Mouse (Mus musculus) CH12.LX (cell line): ENCODE data around the gene Bank1. TPM values are rescaled to one million over a fixed set of nuclear protein-coding genes. Genes with fewer than 3 reads are reported as not detected.

ENCODE experiments used
- DNase-seq: peaks from one replicate; pipeline ENCODE4 v3.0.0-alpha.2; 2013; ENCODE audit errors: extremely low read depth
- H3K27ac ChIP-seq: 2 replicates; pipeline ENCODE4 v1.5.1; 2012; ENCODE audit warnings: low read depth, mild to moderate bottlenecking, control low read depth, moderate library complexity; ENCODE audit not compliant: insufficient read depth
- H3K27me3 ChIP-seq: replicated peaks from 2 replicates; pipeline ENCODE3; 2012; ENCODE audit warnings: inconsistent platforms
- H3K36me3 ChIP-seq, 2 experiments: replicated peaks in 1 of 2; 2 replicates each; pipeline versions ENCODE3 to v1.6.1; 2012; ENCODE audit warnings: inconsistent platforms in 1 of 2, low read length in 1 of 2, mild to moderate bottlenecking in 1 of 2, mixed read lengths in 1 of 2, moderate library complexity in 1 of 2; ENCODE audit not compliant: control insufficient read depth in 1 of 2, insufficient read depth in 1 of 2
- H3K4me1 ChIP-seq, 2 experiments: 2 replicates each; pipeline ENCODE4 v1.6.1; 2012; ENCODE audit warnings: inconsistent platforms in 1 of 2, moderate library complexity in 1 of 2; ENCODE audit not compliant: insufficient read depth in 2 of 2, control insufficient read depth in 1 of 2
- H3K4me2 ChIP-seq: 2 replicates; pipeline ENCODE4 v1.6.1; 2012; ENCODE audit warnings: low read depth, mild to moderate bottlenecking, control low read depth; ENCODE audit not compliant: poor library complexity, insufficient read depth, severe bottlenecking
- H3K4me3 ChIP-seq, 3 experiments: fragments of 150-350 bp in 1 of 3; sonication (generic) in 1 of 3; replicated peaks in 1 of 3; 2 replicates each; pipeline versions ENCODE3 to v1.5.1; 2011 to 2012; ENCODE audit warnings: low read depth in 2 of 3, low read length in 2 of 3, mild to moderate bottlenecking in 2 of 3, moderate library complexity in 2 of 3, control low read depth in 1 of 3, improper control_type of control experiment in 1 of 3, inconsistent platforms in 1 of 3, mixed read lengths in 1 of 3; ENCODE audit not compliant: poor library complexity in 1 of 3
- H3K79me2 ChIP-seq: replicated peaks from 2 replicates; pipeline ENCODE4 v1.6.1; 2012; ENCODE audit warnings: mild to moderate bottlenecking, moderate library complexity; ENCODE audit not compliant: control insufficient read depth, poor library complexity, insufficient read depth, severe bottlenecking; ENCODE audit errors: extremely low read depth
- H3K9ac ChIP-seq: 2 replicates; pipeline ENCODE4 v1.6.1; 2012; ENCODE audit warnings: low read depth, mild to moderate bottlenecking, control low read depth, moderate library complexity; ENCODE audit not compliant: insufficient read depth
- H3K9me3 ChIP-seq: replicated peaks from 2 replicates; pipeline ENCODE3; 2012; ENCODE audit warnings: low read length, inconsistent platforms, mixed read lengths
- CHD2 ChIP-seq: IDR thresholded peaks from 2 replicates; pipeline ENCODE4 v1.6.1; 2011; ENCODE audit warnings: low read length, improper control_type of control experiment
- ELF1 ChIP-seq: IDR thresholded peaks from 2 replicates; pipeline ENCODE4 v1.6.1; 2014; ENCODE audit warnings: low read depth, mild to moderate bottlenecking, inconsistent platforms, low read length, improper control_type of control experiment
- GABPA ChIP-seq: IDR thresholded peaks from 2 replicates; pipeline ENCODE4 v1.6.1; 2012; ENCODE audit warnings: low read depth, low read length, improper control_type of control experiment, inconsistent platforms; ENCODE audit not compliant: insufficient replicate concordance
- JUN ChIP-seq: IDR thresholded peaks from 2 replicates; pipeline ENCODE4 v1.6.1; 2011; ENCODE audit warnings: low read depth, mild to moderate bottlenecking, low read length, improper control_type of control experiment, moderate library complexity; ENCODE audit not compliant: insufficient read depth
- KAT2A ChIP-seq: IDR thresholded peaks from 2 replicates; pipeline ENCODE4 v1.6.1; 2012; ENCODE audit warnings: low read length, improper control_type of control experiment, inconsistent platforms; ENCODE audit not compliant: insufficient replicate concordance
- MXI1 ChIP-seq: IDR thresholded peaks from 2 replicates; pipeline ENCODE4 v1.6.1; 2011; ENCODE audit warnings: mild to moderate bottlenecking, low read depth, low read length, improper control_type of control experiment
- NELFE ChIP-seq: IDR thresholded peaks from 2 replicates; pipeline ENCODE4 v1.6.1; 2011; ENCODE audit warnings: low read depth, low read length, improper control_type of control experiment
- PAX5 ChIP-seq: IDR thresholded peaks from 2 replicates; pipeline ENCODE4 v1.6.1; 2012; ENCODE audit warnings: low read length, inconsistent platforms, mixed read lengths
- POLR2A ChIP-seq: IDR thresholded peaks from 2 replicates; pipeline ENCODE4 v1.6.1; 2011; ENCODE audit warnings: low read depth, mild to moderate bottlenecking, improper control_type of control experiment, low read length
- SMC3 ChIP-seq: IDR thresholded peaks from 2 replicates; pipeline ENCODE4 v1.6.1; 2011; ENCODE audit warnings: low read depth, low read length, improper control_type of control experiment
- UBTF ChIP-seq: IDR thresholded peaks from 2 replicates; pipeline ENCODE4 v1.6.1; 2012; ENCODE audit warnings: low read depth, mild to moderate bottlenecking, inconsistent platforms, low read length, improper control_type of control experiment, moderate library complexity
- USF2 ChIP-seq: conservative IDR thresholded peaks from 2 replicates; pipeline ENCODE4 v1.6.1; 2011; ENCODE audit warnings: low read depth, low read length, improper control_type of control experiment
- ZMIZ1 ChIP-seq: IDR thresholded peaks from 2 replicates; pipeline ENCODE4 v1.6.1; 2012; ENCODE audit warnings: low read depth, mild to moderate bottlenecking, inconsistent platforms, low read length, improper control_type of control experiment
- dilution Hi-C: fragments of 300-500 bp; cut with MboI; formaldehyde crosslinking; loops from 2 replicates; pipeline ENCODE4 v1.14.3; 2020; ENCODE audit warnings: low sequenced_read_pairs; ENCODE audit not compliant: extremely low pct_unique_long_range_greater_than_20kb, extremely low pct_ligation_motif_present
- in situ Hi-C: fragments of 300-500 bp; cut with MboI; formaldehyde crosslinking; loops from 3 replicates; pipeline ENCODE4 v1.14.3; 2019; ENCODE audit warnings: low sequenced_read_pairs, low pct_ligation_motif_present, low pct_unique_long_range_greater_than_20kb, mixed read lengths
- polyA plus RNA-seq: library from polyadenylated mRNA; unstranded; fragments of >175 nt; gene quantifications from 2 replicates; pipeline ENCODE4 v1.2.1, GENCODE M21; 2012; ENCODE audit warnings: low read depth; ENCODE audit not compliant: insufficient read length
- total RNA-seq, 2 experiments: library from RNA; depleted of rRNA; stranded (reverse); fragments of 300-350 nt in 1 of 2; fragments of >200 nt in 1 of 2; gene quantifications; 2 replicates each; pipeline ENCODE4 v1.2.3; 2012 to 2014

The Bank1 gene
- total and polyA plus RNA-seq, 3 experiments = 13.1 to 36.2 (median 27.3) TPM

- H3K27ac ChIP-seq = no peak overlapping the region
- H3K79me2 ChIP-seq = no peaks in the 10 kb centered on the region
- in situ Hi-C loops (no loop called here), dilution Hi-C loops (no loop called here)
- H3K36me3 ChIP-seq = peaks cover 3 to 27% of the 10 kb centered on the region in 2 experiments
- DNase-seq = no peak
- H3K4me2 ChIP-seq = no peak overlapping the region
- no peaks in the 10 kb centered on the region for H3K27me3 ChIP-seq
- H3K9ac ChIP-seq = no peak overlapping the region
- H3K9me3 ChIP-seq = no peaks in the 10 kb centered on the region
- H3K4me3 ChIP-seq = no peak overlapping the region
- H3K4me1 ChIP-seq = peaks cover 2 to 13% of the 10 kb centered on the region in 2 experiments
- no peak for TF ChIP-seq PAX5
- TF ChIP-seq ELF1 = peak; percentile 57
- TF ChIP-seq, all 38 proteins: peak for 1
These were observed 71.2 kb downstream of the Bank1 start for GRCm38 (mm10) chr3:136254713-136255112.

- Histone ChIP-seq H3K79me2 (no peaks in the 10 kb centered on the region), H3K9ac (no peak overlapping the region), H3K9me3 (no peaks in the 10 kb centered on the region), H3K27me3 (no peaks in the 10 kb centered on the region), H3K27ac (no peak overlapping the region), H3K4me1 (peaks cover 9 to 25% of the 10 kb centered on the region in 2 experiments), H3K4me2 (no peak overlapping the region), H3K36me3 (peaks cover 6 to 31% of the 10 kb centered on the region in 2 experiments), H3K4me3 (no peak overlapping the region)
- in situ Hi-C loops (no loop called here), dilution Hi-C loops (no loop called here)
- DNase-seq = no peak
- no peak for TF ChIP-seq UBTF
- TF ChIP-seq KAT2A = no peak
- no peak for TF ChIP-seq POLR2A
- no peak for TF ChIP-seq JUN
- TF ChIP-seq ELF1 = no peak
- TF ChIP-seq NELFE = no peak
- TF ChIP-seq SMC3 = no peak
- no peak for TF ChIP-seq ZMIZ1
- no peak for TF ChIP-seq USF2
These were observed 73.0 kb downstream of the Bank1 start for GRCm38 (mm10) chr3:136252820-136253219.

GRCm38 (mm10) chr3:136251578-136251977, 74.3 kb downstream of the Bank1 start:
- H3K79me2 ChIP-seq = no peaks in the 10 kb centered on the region
- peaks cover 11 to 38% of the 10 kb centered on the region in 2 experiments for H3K4me1 ChIP-seq
- TF ChIP-seq CHD2 (no peak), MXI1 (no peak), GABPA (no peak)
- dilution Hi-C loops = no loop called here
- DNase-seq = no peak
- in situ Hi-C loops = no loop called here
- H3K4me2 ChIP-seq = no peak overlapping the region
- H3K4me3 ChIP-seq = no peak overlapping the region
- no peaks in the 10 kb centered on the region for H3K27me3 ChIP-seq
- H3K9me3 ChIP-seq = no peaks in the 10 kb centered on the region
- H3K9ac ChIP-seq = no peak overlapping the region
- H3K36me3 ChIP-seq = peaks cover 6 to 31% of the 10 kb centered on the region in 2 experiments
- H3K27ac ChIP-seq = no peak overlapping the region
